In the genomic region with DNA sequence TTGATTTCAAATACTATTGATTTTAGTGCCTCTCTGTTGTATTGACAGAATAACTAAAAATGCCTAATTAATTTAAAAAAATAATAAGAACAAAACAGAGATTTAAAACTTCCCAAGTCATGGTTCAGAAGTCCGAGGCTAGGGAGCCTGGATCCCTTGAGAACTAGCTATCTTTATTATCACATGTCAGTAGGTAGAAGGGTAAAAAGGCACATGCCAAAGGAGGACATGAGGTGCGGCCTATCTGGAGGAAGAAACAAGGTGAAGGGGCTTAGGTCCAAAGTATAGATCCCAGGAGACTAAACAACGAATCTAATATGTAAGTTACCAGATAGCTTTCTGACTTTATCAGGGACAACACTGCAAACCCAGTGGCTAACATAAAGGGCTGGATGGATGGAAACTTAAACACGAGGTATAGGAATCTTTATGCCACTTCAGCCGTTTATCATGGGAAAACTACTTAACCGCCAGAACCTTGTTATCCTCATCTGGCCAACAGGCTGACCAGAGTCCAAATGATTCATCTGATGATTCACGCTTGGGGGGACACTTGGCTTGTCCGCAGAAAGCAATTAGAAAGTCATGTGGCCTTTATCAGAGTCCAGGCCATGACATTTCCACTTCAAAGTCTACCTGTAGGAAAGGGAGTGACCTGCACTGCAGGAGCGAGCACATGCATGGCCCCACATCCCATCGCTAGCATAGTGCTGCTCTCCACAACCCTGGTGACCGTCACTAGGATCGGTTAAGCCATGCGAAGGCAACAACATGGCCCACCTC, we compare ENCODE assay signal across 15 mouse cellular contexts. TPM values are rescaled to one million over a fixed set of nuclear protein-coding genes. Genes with fewer than 3 reads are reported as not detected.
DNase-seq lines count a peak whose midpoint lies in the region; ATAC-seq and TF ChIP-seq lines count a peak whose summit lies in the region.
"Had no signal": no experiment of that assay in that cellular context is flagged by ENCODE, and none has a peak within 500 bp of the region (broad histone marks: within the 10 kb centered on the region; RNA-seq: fewer than 3 reads in every experiment).

No protein-coding gene starts in this region.

- no peak for TF ChIP-seq POLR2A in liver, adult 2 months (IDR thresholded peaks at IDR 0.05; ENCODE audit: extremely low read depth, insufficient read depth, low read length)
- TF ChIP-seq POLR2A in small intestine, adult 2 months (IDR thresholded peaks at IDR 0.05; ENCODE audit: low read depth, low read length), result no peak

- no peak overlapping the region for H3K4me3 ChIP-seq in liver, adult 2 months (ENCODE audit: insufficient read depth, low read depth, low read length)
- no peak overlapping the region for H3K4me3 ChIP-seq in small intestine, adult 2 months (ENCODE audit: low read depth, low read length)
- H3K4me3 ChIP-seq: embryonic facial prominence, embryonic 13.5 days; limb, embryonic 10.5 days; neural tube, embryonic 13.5 days; stomach, embryonic 15.5 days had no signal

- H3K79me2 ChIP-seq in liver, adult 2 months (ENCODE audit: control insufficient read depth, insufficient read depth, low read length), result peaks cover 30% of the 10 kb centered on the region; the same call in 1 of the 2 replicates

- H3K27ac ChIP-seq in liver, adult 2 months (replicated peaks; ENCODE audit: insufficient read depth, low read depth, low read length), result peak overlapping the region; percentile 35
- peak overlapping the region; percentile 87 for H3K27ac ChIP-seq in small intestine, adult 2 months (ENCODE audit: insufficient read depth, low read depth, low read length)
- H3K27ac ChIP-seq: embryonic facial prominence, embryonic 13.5 days; limb, embryonic 10.5 days; neural tube, embryonic 13.5 days; stomach, embryonic 15.5 days had no signal

- 36% methylated on average over 13 of the region's 13 CpGs for WGBS in liver, adult 2 months
- WGBS in small intestine, adult 2 months, result 61% methylated on average over 13 of the region's 13 CpGs

- peak; percentile 88 for DNase-seq in liver, adult 2 months (ENCODE audit: extremely low read depth, low read depth, low spot score)
- DNase-seq in liver, result no peak
- peak; percentile 80 for DNase-seq in adrenal gland, adult 8-10 months
- peak; percentile 15 to 17 for DNase-seq in cerebellum, postnatal 36 days
- DNase-seq in layer of hippocampus, postnatal 25 days (ENCODE audit: extremely low spot score in 1 of 2, low spot score in 1 of 2), result no peak
- DNase-seq: lung, embryonic 14.5 days; right cerebral cortex, postnatal 25 days had no signal

- TF ChIP-seq CTCF in liver, adult 2 months (IDR thresholded peaks at IDR 0.05; ENCODE audit: low read depth, low read length), result no peak
- no peak for TF ChIP-seq CTCF in small intestine, adult 2 months (IDR thresholded peaks at IDR 0.05; ENCODE audit: extremely low read depth, insufficient read length, insufficient replicate concordance, low read depth, low read length)

- H3K27me3 ChIP-seq in liver, adult 2 months (ENCODE audit: control insufficient read depth, insufficient read depth, low read length), result no peaks in the 10 kb centered on the region
- H3K27me3 ChIP-seq in small intestine, adult 2 months (ENCODE audit: control insufficient read depth, insufficient read depth, low read length), result no peaks in the 10 kb centered on the region
- H3K27me3 ChIP-seq: embryonic facial prominence, embryonic 13.5 days; neural tube, embryonic 13.5 days; stomach, embryonic 15.5 days had no signal

- peaks cover 54% of the 10 kb centered on the region for H3K4me1 ChIP-seq in liver, adult 2 months (ENCODE audit: control insufficient read depth, insufficient read depth, low read length)
- H3K4me1 ChIP-seq in small intestine, adult 2 months (ENCODE audit: control insufficient read depth, insufficient read depth, insufficient read length, low read length), result peaks cover 25% of the 10 kb centered on the region; the same call in 1 of the 2 replicates
- H3K4me1 ChIP-seq: embryonic facial prominence, embryonic 13.5 days; limb, embryonic 10.5 days; neural tube, embryonic 13.5 days; stomach, embryonic 15.5 days had no signal

- peaks cover 21% of the 10 kb centered on the region for H3K36me3 ChIP-seq in liver, adult 2 months (ENCODE audit: control insufficient read depth, insufficient read depth, low read length)
- peaks cover 5% of the 10 kb centered on the region for H3K36me3 ChIP-seq in small intestine, adult 2 months (ENCODE audit: control insufficient read depth, insufficient read depth, low read length)
- H3K36me3 ChIP-seq: neural tube, embryonic 13.5 days had no signal

- no peak overlapping the region for H3K9ac ChIP-seq in liver, adult 2 months (ENCODE audit: low read depth, low read length)
- H3K9ac ChIP-seq: embryonic facial prominence, embryonic 13.5 days; lung, embryonic 14.5 days; neural tube, embryonic 13.5 days; stomach, embryonic 15.5 days had no signal

- ATAC-seq in activated CD4-positive, CD25-positive, alpha-beta regulatory T cell, adult 4 months, result no peak
- ATAC-seq: forebrain, embryonic 14.5 days had no signal

RNA-seq across cellular contexts. Expression of a gene that starts 9.3 kb away (rescaled TPM):
- 159 and 192 TPM in 2 replicates for total RNA-seq in liver, adult 2 months (2014; rRNA removed)
- 137 and 146 TPM in 2 replicates for polyA plus RNA-seq in liver, adult 2 months (2012; rRNA removed)
- total RNA-seq in adrenal gland, adult 8-10 months (2022), result 100 to 1,000 TPM; 101 to 277 (median 170) TPM
- polyA plus RNA-seq in small intestine, adult 2 months (2012; rRNA removed), result 17.9 and 21.7 TPM in 2 replicates
- 10 to 100 TPM; 16.9 to 19.8 TPM for total RNA-seq in layer of hippocampus, postnatal 25 days (2021)
- polyA plus RNA-seq in activated CD4-positive, CD25-positive, alpha-beta regulatory T cell, adult 4 months (2017; shearing (Covaris generic)), result 100 to 1,000 TPM in 1 of 2 experiments, 10 to 100 TPM in 1; 98.8 to 105 TPM

RNA-seq across cellular contexts. Expression of a gene that starts 32.5 kb away (rescaled TPM):
- total RNA-seq in liver, adult 2 months (2014; rRNA removed), result 3.6 and 8.0 TPM in 2 replicates
- 0.29 and 0.35 TPM in 2 replicates for polyA plus RNA-seq in liver, adult 2 months (2012; rRNA removed)
- total RNA-seq in adrenal gland, adult 8-10 months (2022), result 1 to 10 TPM; 3.7 to 6.2 (median 4.7) TPM
- 0.08 and 0.25 TPM in 2 replicates for polyA plus RNA-seq in small intestine, adult 2 months (2012; rRNA removed)
- total RNA-seq in layer of hippocampus, postnatal 25 days (2021), result 1 to 10 TPM; 4.5 to 4.6 TPM
- 10 to 100 TPM; 25.6 to 26.6 TPM for polyA plus RNA-seq in activated CD4-positive, CD25-positive, alpha-beta regulatory T cell, adult 4 months (2017; shearing (Covaris generic))

RNA-seq across cellular contexts. Expression of a gene that starts 43.0 kb away (rescaled TPM):
- 0.34 TPM in 1 of 2 replicates, not detected in the other for total RNA-seq in liver, adult 2 months (2014; rRNA removed)
- 0.09 and 0.22 TPM in 2 replicates for polyA plus RNA-seq in liver, adult 2 months (2012; rRNA removed)
- 1 to 10 TPM in 3 of 4 experiments, under 1 TPM in 1; 0.64 to 3.4 (median 1.8) TPM for total RNA-seq in adrenal gland, adult 8-10 months (2022)
- 6.6 and 7.6 TPM in 2 replicates for polyA plus RNA-seq in small intestine, adult 2 months (2012; rRNA removed)
- total RNA-seq in layer of hippocampus, postnatal 25 days (2021), result under 1 TPM in 1 of 2 experiments, not detected in 1; 0.32 TPM
- polyA plus RNA-seq in activated CD4-positive, CD25-positive, alpha-beta regulatory T cell, adult 4 months (2017; shearing (Covaris generic)), result not detected
- total RNA-seq: MEL had no signal

Comparison
In these comparisons a context has a peak if more than half of its experiments do, and no peak if none do; other contexts are left out.
1. DNase-seq: peak in liver, adult 2 months (single experiment), adrenal gland, adult 8-10 months (single experiment) and cerebellum, postnatal 36 days (2 of 2); none in liver (single experiment) and layer of hippocampus, postnatal 25 days (0 of 2).